In the genomic region with DNA sequence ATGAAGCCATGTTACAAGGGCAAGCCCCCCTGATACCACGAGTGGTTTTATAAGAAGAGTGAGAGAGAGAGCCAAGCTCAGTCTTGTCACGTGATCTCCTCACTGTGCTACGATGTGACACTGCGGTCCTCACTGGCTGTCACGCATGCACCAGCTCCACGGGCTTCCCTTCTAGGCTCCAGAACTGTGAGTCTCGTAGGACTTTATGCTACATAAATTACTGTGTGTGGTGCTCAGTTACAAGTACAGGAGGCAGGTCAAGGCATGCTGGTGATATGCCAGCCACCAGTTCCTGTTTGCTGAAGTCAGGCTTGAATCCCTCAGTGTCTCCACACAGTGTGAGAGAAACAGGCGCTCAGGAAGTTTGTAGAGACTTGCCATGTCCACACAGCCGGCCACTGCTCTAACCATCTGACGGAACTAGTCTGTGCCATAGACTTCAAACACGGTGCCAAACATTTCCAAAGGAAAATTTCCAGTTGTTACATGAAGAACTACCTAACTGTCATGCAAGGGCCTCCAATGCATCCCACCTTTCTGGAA, we compare ENCODE assay signal across 18 mouse cellular contexts.
A peak's percentile ranks its signal among the peaks of the same experiment; 100 is the strongest.
DNase-seq lines count a peak whose midpoint lies in the region; ATAC-seq lines count a peak whose summit lies in the region.
"Had no signal": no experiment of that assay in that cellular context is flagged by ENCODE, and none has a peak within 500 bp of the region (broad histone marks: within the 10 kb centered on the region; RNA-seq: fewer than 3 reads in every experiment).

No protein-coding gene starts in this region.

- ATAC-seq in megakaryocyte, adult 5-6 weeks (ENCODE audit: poor library complexity, severe bottlenecking): 0 out of 2 replicates have a peak, but pooled peaks have one; percentile 15
- ATAC-seq in midbrain, embryonic 16.5 days: no peak
- ATAC-seq: intestine, embryonic 15.5 days had no signal

- WGBS in midbrain, embryonic 16.5 days: 86% methylated on average over 11 of the region's 11 CpGs

- H3K27ac ChIP-seq in midbrain, embryonic 16.5 days (ENCODE audit: low read length): no peak overlapping the region
- H3K27ac ChIP-seq: embryonic facial prominence, embryonic 13.5 days; forebrain, embryonic 12.5 days; heart, adult 2 months; hindbrain, embryonic 13.5 days; intestine, embryonic 15.5 days; midbrain, embryonic 12.5 days; neural tube, embryonic 15.5 days had no signal

- peak; percentile 45 for DNase-seq in urinary bladder, postnatal 14 days (ENCODE audit: low spot score)
- DNase-seq in urinary bladder, adult 2 months (ENCODE audit: low spot score): no peak
- DNase-seq in cerebellum, adult 9-11 months: peak; percentile 72
- DNase-seq in spleen, postnatal 4 days (ENCODE audit: low spot score in 2 of 2): no peak
- DNase-seq in right cerebral cortex, postnatal 14 days: no peak
- DNase-seq: layer of hippocampus, postnatal 36 days; thymus, postnatal 14 days had no signal

- no peak overlapping the region for H3K9ac ChIP-seq in midbrain, embryonic 16.5 days (ENCODE audit: low read depth, low read length)
- H3K9ac ChIP-seq: embryonic facial prominence, embryonic 13.5 days; forebrain, embryonic 12.5 days; hindbrain, embryonic 13.5 days; intestine, embryonic 15.5 days; midbrain, embryonic 12.5 days; neural tube, embryonic 15.5 days had no signal

- H3K4me2 ChIP-seq in midbrain, embryonic 16.5 days (ENCODE audit: low read length): no peak overlapping the region
- H3K4me2 ChIP-seq: embryonic facial prominence, embryonic 13.5 days; forebrain, embryonic 12.5 days; hindbrain, embryonic 13.5 days; intestine, embryonic 15.5 days; midbrain, embryonic 12.5 days; neural tube, embryonic 15.5 days had no signal

- 0 out of 2 replicates have a peak, but pooled peaks cover 5% of the 10 kb centered on the region for H3K27me3 ChIP-seq in midbrain, embryonic 16.5 days (ENCODE audit: control insufficient read depth, insufficient read depth, low read depth, low read length)
- H3K27me3 ChIP-seq: embryonic facial prominence, embryonic 13.5 days; hindbrain, embryonic 13.5 days; intestine, embryonic 15.5 days; midbrain, embryonic 12.5 days had no signal

- H3K4me3 ChIP-seq in midbrain, embryonic 16.5 days (ENCODE audit: low read depth, low read length): no peak overlapping the region
- H3K4me3 ChIP-seq: embryonic facial prominence, embryonic 13.5 days; forebrain, embryonic 12.5 days; heart, adult 2 months; hindbrain, embryonic 13.5 days; intestine, embryonic 15.5 days; midbrain, embryonic 12.5 days; myocyte; neural tube, embryonic 15.5 days had no signal

- no peaks in the 10 kb centered on the region for H3K9me3 ChIP-seq in midbrain, embryonic 16.5 days (replicated peaks; ENCODE audit: control insufficient read depth, low read length, poor library complexity, severe bottlenecking)
- H3K9me3 ChIP-seq: embryonic facial prominence, embryonic 13.5 days; forebrain, embryonic 12.5 days; hindbrain, embryonic 13.5 days; intestine, embryonic 15.5 days; midbrain, embryonic 12.5 days; neural tube, embryonic 15.5 days had no signal

- no peaks in the 10 kb centered on the region for H3K36me3 ChIP-seq in midbrain, embryonic 16.5 days (ENCODE audit: control insufficient read depth, insufficient read depth, low read length)
- H3K36me3 ChIP-seq: embryonic facial prominence, embryonic 13.5 days; forebrain, embryonic 12.5 days; G1E; hindbrain, embryonic 13.5 days; intestine, embryonic 15.5 days; midbrain, embryonic 12.5 days; neural tube, embryonic 15.5 days had no signal

- H3K4me1 ChIP-seq in midbrain, embryonic 16.5 days (ENCODE audit: control insufficient read depth, insufficient read depth, low read length): 0 out of 2 replicates have a peak, but pooled peaks cover 4% of the 10 kb centered on the region
- H3K4me1 ChIP-seq: intestine, embryonic 15.5 days had no signal

Comparison
In these comparisons a context has a peak if more than half of its experiments do, and no peak if none do; other contexts are left out.
1. DNase-seq: peak in urinary bladder, postnatal 14 days (single experiment) and cerebellum, adult 9-11 months (single experiment); none in urinary bladder, adult 2 months (single experiment), spleen, postnatal 4 days (0 of 2) and right cerebral cortex, postnatal 14 days (single experiment).